In the genomic region with DNA sequence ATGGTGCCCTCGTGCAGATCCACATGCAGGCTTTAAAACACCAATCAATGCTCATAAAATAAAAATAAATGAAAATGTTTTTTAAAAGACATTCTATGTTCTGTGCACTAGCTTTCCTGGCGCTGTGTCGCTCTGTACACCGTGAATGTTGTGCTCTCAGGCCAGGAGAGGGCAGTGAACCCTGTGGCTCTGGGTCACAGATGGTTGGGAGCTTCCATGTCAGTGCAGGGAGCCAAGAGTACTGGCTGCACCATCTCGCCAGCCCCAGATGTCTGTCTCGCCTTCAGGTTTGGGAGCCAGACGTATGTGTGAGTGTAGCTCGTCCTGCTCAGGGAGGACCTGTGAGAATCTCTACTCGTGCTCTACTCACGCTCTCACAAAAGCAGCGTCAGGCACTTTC, we compare ENCODE assay signal across 14 mouse cellular contexts.
DNase-seq lines count a peak whose midpoint lies in the region; ATAC-seq and TF ChIP-seq lines count a peak whose summit lies in the region.
"Had no signal": no experiment of that assay in that cellular context is flagged by ENCODE, and none has a peak within 500 bp of the region (broad histone marks: within the 10 kb centered on the region; RNA-seq: fewer than 3 reads in every experiment).

No protein-coding gene starts in this region.

- H3K9ac ChIP-seq in forebrain, embryonic 16.5 days (replicated peaks; ENCODE audit: low read depth, low read length): no peak overlapping the region
- no peak overlapping the region for H3K9ac ChIP-seq in forebrain, embryonic 12.5 days
- H3K9ac ChIP-seq in liver, embryonic 14.5 days (replicated peaks): no peak overlapping the region
- H3K9ac ChIP-seq in liver, embryonic 12.5 days: no peak overlapping the region
- H3K9ac ChIP-seq in hindbrain, embryonic 15.5 days: no peak overlapping the region
- H3K9ac ChIP-seq: forebrain, embryonic 13.5 days; midbrain, embryonic 12.5 days had no signal

- no peak for TF ChIP-seq EP300 in liver, embryonic 14.5 days (IDR thresholded peaks at IDR 0.05; ENCODE audit: low read depth)

- H3K27ac ChIP-seq in forebrain, embryonic 16.5 days (ENCODE audit: low read length): 0 out of 2 replicates have a peak overlapping the region, but pooled peaks have one; percentile 36
- no peak overlapping the region for H3K27ac ChIP-seq in forebrain, embryonic 12.5 days
- H3K27ac ChIP-seq in liver, embryonic 14.5 days: no peak overlapping the region
- H3K27ac ChIP-seq in liver, embryonic 12.5 days: no peak overlapping the region
- H3K27ac ChIP-seq in hindbrain, embryonic 15.5 days (replicated peaks): peak overlapping the region; percentile 0; the same call in 1 of the 2 replicates
- H3K27ac ChIP-seq: forebrain, embryonic 13.5 days; midbrain, embryonic 12.5 days had no signal

- H3K9me3 ChIP-seq in forebrain, embryonic 16.5 days (ENCODE audit: control insufficient read depth, low read length): no peaks in the 10 kb centered on the region
- H3K9me3 ChIP-seq in forebrain, embryonic 12.5 days: no peaks in the 10 kb centered on the region
- no peaks in the 10 kb centered on the region for H3K9me3 ChIP-seq in liver, embryonic 14.5 days (ENCODE audit: control insufficient read depth, low read length)
- no peaks in the 10 kb centered on the region for H3K9me3 ChIP-seq in liver, embryonic 12.5 days (replicated peaks)
- no peaks in the 10 kb centered on the region for H3K9me3 ChIP-seq in hindbrain, embryonic 15.5 days
- H3K9me3 ChIP-seq: forebrain, embryonic 13.5 days; midbrain, embryonic 12.5 days had no signal

- no peaks in the 10 kb centered on the region for H3K27me3 ChIP-seq in forebrain, embryonic 16.5 days (replicated peaks; ENCODE audit: control insufficient read depth, insufficient read depth, low read length)
- no peaks in the 10 kb centered on the region for H3K27me3 ChIP-seq in forebrain, embryonic 12.5 days
- H3K27me3 ChIP-seq in liver, embryonic 14.5 days (ENCODE audit: control insufficient read depth, insufficient read depth, low read length): no peaks in the 10 kb centered on the region
- no peaks in the 10 kb centered on the region for H3K27me3 ChIP-seq in liver, embryonic 12.5 days (replicated peaks)
- H3K27me3 ChIP-seq in hindbrain, embryonic 15.5 days: no peaks in the 10 kb centered on the region
- H3K27me3 ChIP-seq: forebrain, embryonic 13.5 days; midbrain, embryonic 12.5 days; Patski had no signal

- no peak for ATAC-seq in forebrain, embryonic 16.5 days
- no peak for ATAC-seq in forebrain, embryonic 12.5 days (ENCODE audit: low FRiP score)
- ATAC-seq in liver, embryonic 14.5 days (ENCODE audit: insufficient read depth): no peak
- no peak for ATAC-seq in liver, embryonic 12.5 days
- ATAC-seq in hindbrain, embryonic 15.5 days (ENCODE audit: low FRiP score, low read depth): no peak
- ATAC-seq: forebrain, embryonic 13.5 days; Patski had no signal

- H3K4me1 ChIP-seq in forebrain, embryonic 16.5 days (replicated peaks; ENCODE audit: control insufficient read depth, insufficient read depth, low read length): peaks cover 23% of the 10 kb centered on the region
- peaks cover 24% of the 10 kb centered on the region for H3K4me1 ChIP-seq in forebrain, embryonic 12.5 days
- no peaks in the 10 kb centered on the region for H3K4me1 ChIP-seq in liver, embryonic 14.5 days (replicated peaks; ENCODE audit: control insufficient read depth in 2 of 2, insufficient read depth in 2 of 2, low read length in 1 of 2)
- peaks cover 17% of the 10 kb centered on the region for H3K4me1 ChIP-seq in liver, embryonic 12.5 days
- peaks cover 22% of the 10 kb centered on the region for H3K4me1 ChIP-seq in hindbrain, embryonic 15.5 days (replicated peaks)

- peak; percentile 24; the same call in 1 of the 2 replicates for TF ChIP-seq CTCF in liver, embryonic 14.5 days (IDR thresholded peaks at IDR 0.05; ENCODE audit: low read depth)

- WGBS in forebrain, embryonic 16.5 days: 73% methylated on average over 11 of the region's 11 CpGs
- 89% methylated on average over 11 of the region's 11 CpGs for WGBS in forebrain, embryonic 12.5 days
- WGBS in liver, embryonic 14.5 days (ENCODE audit: insufficient replicate concordance): 77% methylated on average over 11 of the region's 11 CpGs
- 79% methylated on average over 11 of the region's 11 CpGs for WGBS in liver, embryonic 12.5 days (ENCODE audit: insufficient replicate concordance)
- WGBS in hindbrain, embryonic 15.5 days: 69% methylated on average over 11 of the region's 11 CpGs

- peaks cover 21% of the 10 kb centered on the region for H3K36me3 ChIP-seq in forebrain, embryonic 16.5 days (ENCODE audit: control insufficient read depth, insufficient read depth)
- H3K36me3 ChIP-seq in forebrain, embryonic 12.5 days (replicated peaks): peaks cover 51% of the 10 kb centered on the region
- H3K36me3 ChIP-seq in liver, embryonic 14.5 days (replicated peaks; ENCODE audit: control insufficient read depth, insufficient read depth, low read depth): peaks cover 22% of the 10 kb centered on the region
- H3K36me3 ChIP-seq in liver, embryonic 12.5 days: peaks cover 68% of the 10 kb centered on the region
- peaks cover 29% of the 10 kb centered on the region for H3K36me3 ChIP-seq in hindbrain, embryonic 15.5 days

- no peak overlapping the region for H3K4me3 ChIP-seq in forebrain, embryonic 16.5 days (replicated peaks; ENCODE audit: low read length)
- no peak overlapping the region for H3K4me3 ChIP-seq in forebrain, embryonic 12.5 days (replicated peaks)
- no peak overlapping the region for H3K4me3 ChIP-seq in liver, embryonic 14.5 days (ENCODE audit: insufficient read depth in 1 of 2, low read depth in 2 of 2, low read length in 2 of 2)
- no peak overlapping the region for H3K4me3 ChIP-seq in liver, embryonic 12.5 days
- no peak overlapping the region for H3K4me3 ChIP-seq in hindbrain, embryonic 15.5 days
- H3K4me3 ChIP-seq: forebrain, embryonic 13.5 days; midbrain, embryonic 12.5 days had no signal

- no peak for DNase-seq in liver, embryonic 14.5 days (ENCODE audit: low read depth in 3 of 3, low spot score in 3 of 3)
- DNase-seq in brain, adult 2 months (ENCODE audit: low read depth, low spot score): peak; percentile 82
- no peak for DNase-seq in retina, postnatal 1 day
- no peak for DNase-seq in kidney, postnatal 14 days
- DNase-seq: adrenal gland, adult 8-10 months; lung, adult 2 months; spleen, adult 18-20 months had no signal

- H3K4me2 ChIP-seq in forebrain, embryonic 16.5 days (ENCODE audit: low read length): no peak overlapping the region
- H3K4me2 ChIP-seq in forebrain, embryonic 12.5 days: no peak overlapping the region
- H3K4me2 ChIP-seq in liver, embryonic 14.5 days (ENCODE audit: low read depth): no peak overlapping the region
- no peak overlapping the region for H3K4me2 ChIP-seq in liver, embryonic 12.5 days
- H3K4me2 ChIP-seq in hindbrain, embryonic 15.5 days: no peak overlapping the region
- H3K4me2 ChIP-seq: forebrain, embryonic 13.5 days; midbrain, embryonic 12.5 days had no signal

Comparison
In these comparisons a context has a peak if more than half of its experiments do, and no peak if none do; other contexts are left out.
1. H3K27ac ChIP-seq: peak in forebrain, embryonic 16.5 days (single experiment) and hindbrain, embryonic 15.5 days (single experiment); none in forebrain, embryonic 12.5 days (single experiment), liver, embryonic 14.5 days (single experiment) and liver, embryonic 12.5 days (single experiment).